Comparison of ENCODE assay signal across 14 mouse cellular contexts in the genomic region with DNA sequence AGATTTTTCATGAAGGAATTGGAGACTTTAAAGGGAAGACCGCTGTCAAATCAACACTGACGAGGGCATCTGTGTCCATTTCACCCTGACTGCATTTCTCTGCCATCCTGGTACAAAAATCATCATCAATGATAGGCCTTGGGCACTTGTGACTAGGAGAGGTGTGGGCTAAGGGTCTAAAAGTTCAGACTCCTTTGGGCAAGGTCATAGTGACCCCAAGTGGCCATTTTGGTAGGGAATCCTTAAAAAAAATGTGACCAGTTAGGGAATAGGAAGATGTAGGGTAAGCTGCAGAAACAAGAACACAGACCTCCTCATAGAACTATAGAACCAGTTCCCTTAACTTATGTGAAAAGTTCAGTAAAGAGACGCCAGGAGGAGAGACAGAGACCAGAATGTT.
A peak's percentile ranks its signal among the peaks of the same experiment; 100 is the strongest.
DNase-seq lines count a peak whose midpoint lies in the region; ATAC-seq lines count a peak whose summit lies in the region.
"Had no signal": no experiment of that assay in that cellular context is flagged by ENCODE, and none has a peak within 500 bp of the region (broad histone marks: within the 10 kb centered on the region; RNA-seq: fewer than 3 reads in every experiment).

No protein-coding gene starts in this region.

- H3K27me3 ChIP-seq in limb, embryonic 11.5 days (ENCODE audit: control insufficient read depth, insufficient read depth, low read length), result no peaks in the 10 kb centered on the region
- no peaks in the 10 kb centered on the region for H3K27me3 ChIP-seq in limb, embryonic 10.5 days (ENCODE audit: low read depth, poor library complexity, severe bottlenecking)
- H3K27me3 ChIP-seq in midbrain, embryonic 13.5 days, result no peaks in the 10 kb centered on the region
- H3K27me3 ChIP-seq: heart, embryonic 13.5 days; limb, embryonic 12.5 days; stomach, embryonic 15.5 days had no signal

- no peak for ATAC-seq in cerebellum, adult (ENCODE audit: insufficient number of reproducible peaks, low FRiP score, low TSS enrichment)
- no peak for ATAC-seq in limb, embryonic 11.5 days (ENCODE audit: insufficient number of reproducible peaks, low FRiP score, low TSS enrichment, low read depth)
- 0 out of 2 replicates have a peak, but pooled peaks have one; percentile 37 for ATAC-seq in midbrain, embryonic 13.5 days

- DNase-seq in cerebellum, adult 11 months, result peak; percentile 13
- DNase-seq in limb, embryonic 11.5 days (ENCODE audit: low spot score), result peak; percentile 42
- DNase-seq in limb, embryonic 10.5 days (ENCODE audit: low spot score), result no peak
- DNase-seq in cerebellum, adult 9-10 months, result peak; percentile 39
- no peak for DNase-seq in spleen, postnatal 36 days (ENCODE audit: low spot score in 2 of 2)
- no peak for DNase-seq in adrenal gland, postnatal 36 days
- DNase-seq: kidney, postnatal 14 days had no signal

- 53% methylated on average over 3 of the region's 3 CpGs for WGBS in limb, embryonic 11.5 days
- WGBS in limb, embryonic 10.5 days, result 58% methylated on average over 3 of the region's 3 CpGs
- WGBS in midbrain, embryonic 13.5 days, result 57% methylated on average over 3 of the region's 3 CpGs

- no peaks in the 10 kb centered on the region for H3K9me3 ChIP-seq in limb, embryonic 11.5 days (ENCODE audit: control insufficient read depth, low read length)
- H3K9me3 ChIP-seq in limb, embryonic 10.5 days (replicated peaks), result no peaks in the 10 kb centered on the region
- no peaks in the 10 kb centered on the region for H3K9me3 ChIP-seq in midbrain, embryonic 13.5 days
- H3K9me3 ChIP-seq: forebrain, embryonic 10.5 days; heart, embryonic 13.5 days; limb, embryonic 12.5 days; stomach, embryonic 15.5 days had no signal

- no peaks in the 10 kb centered on the region for H3K36me3 ChIP-seq in limb, embryonic 11.5 days (ENCODE audit: control insufficient read depth, insufficient read depth, low read length)
- no peaks in the 10 kb centered on the region for H3K36me3 ChIP-seq in limb, embryonic 10.5 days
- no peaks in the 10 kb centered on the region for H3K36me3 ChIP-seq in midbrain, embryonic 13.5 days
- H3K36me3 ChIP-seq: forebrain, embryonic 10.5 days; heart, embryonic 13.5 days; limb, embryonic 12.5 days; stomach, embryonic 15.5 days had no signal

- no peak overlapping the region for H3K9ac ChIP-seq in limb, embryonic 11.5 days (ENCODE audit: low read length)
- no peak overlapping the region for H3K9ac ChIP-seq in midbrain, embryonic 13.5 days (replicated peaks)
- H3K9ac ChIP-seq: heart, embryonic 13.5 days; limb, embryonic 12.5 days; stomach, embryonic 15.5 days had no signal

- no peaks in the 10 kb centered on the region for H3K4me1 ChIP-seq in limb, embryonic 11.5 days (ENCODE audit: control insufficient read depth, insufficient read depth, low read length)
- no peaks in the 10 kb centered on the region; the same call in 1 of the 2 replicates for H3K4me1 ChIP-seq in limb, embryonic 10.5 days
- H3K4me1 ChIP-seq in midbrain, embryonic 13.5 days (replicated peaks), result no peaks in the 10 kb centered on the region
- H3K4me1 ChIP-seq: forebrain, embryonic 10.5 days; heart, embryonic 13.5 days; limb, embryonic 12.5 days; stomach, embryonic 15.5 days had no signal

- no peak overlapping the region for H3K27ac ChIP-seq in limb, embryonic 11.5 days (replicated peaks; ENCODE audit: low read depth, low read length)
- no peak overlapping the region for H3K27ac ChIP-seq in limb, embryonic 10.5 days
- H3K27ac ChIP-seq in midbrain, embryonic 13.5 days, result no peak overlapping the region
- H3K27ac ChIP-seq: forebrain, embryonic 10.5 days; heart, embryonic 13.5 days; limb, embryonic 12.5 days; macrophage; stomach, embryonic 15.5 days had no signal

- H3K4me3 ChIP-seq in limb, embryonic 11.5 days (ENCODE audit: low read depth, low read length), result no peak overlapping the region
- H3K4me3 ChIP-seq in limb, embryonic 10.5 days, result no peak overlapping the region
- H3K4me3 ChIP-seq in midbrain, embryonic 13.5 days (replicated peaks), result no peak overlapping the region
- H3K4me3 ChIP-seq: forebrain, embryonic 10.5 days; heart, embryonic 13.5 days; limb, embryonic 12.5 days; stomach, embryonic 15.5 days had no signal

- no peak overlapping the region for H3K4me2 ChIP-seq in limb, embryonic 11.5 days (ENCODE audit: low read depth, severe bottlenecking)
- no peak overlapping the region for H3K4me2 ChIP-seq in midbrain, embryonic 13.5 days (replicated peaks)
- H3K4me2 ChIP-seq: heart, embryonic 13.5 days; limb, embryonic 12.5 days; stomach, embryonic 15.5 days had no signal

Comparison
In these comparisons a context has a peak if more than half of its experiments do, and no peak if none do; other contexts are left out.
1. DNase-seq: peak in cerebellum, adult 11 months (single experiment), limb, embryonic 11.5 days (single experiment) and cerebellum, adult 9-10 months (single experiment); none in limb, embryonic 10.5 days (single experiment), spleen, postnatal 36 days (0 of 2) and adrenal gland, postnatal 36 days (0 of 2).